Mouse (Mus musculus): ENCODE data around the gene Inpp5k. TPM values are rescaled to one million over a fixed set of nuclear protein-coding genes. Genes with fewer than 3 reads are reported as not detected.

The Inpp5k gene
- polyA plus RNA-seq, 1 experiment, result 15.2 TPM

- TF ChIP-seq CTCF (IDR thresholded peaks at IDR 0.05; ENCODE audit: borderline replicate concordance, insufficient read depth, low read length), result no peak
- no peak for TF ChIP-seq POLR2A (IDR thresholded peaks at IDR 0.05; ENCODE audit: low read depth, low read length)
- H3K4me3 ChIP-seq (ENCODE audit: insufficient read depth, low read length), result peak overlapping the region; percentile 61
- peak overlapping the region; percentile 97 for H3K27ac ChIP-seq (ENCODE audit: insufficient read depth, low read length)
- peaks cover 7% of the 10 kb centered on the region for H3K4me1 ChIP-seq (ENCODE audit: control insufficient read depth, insufficient read depth, low read length)
Measured at GRCm38 (mm10) chr11:75652222-75652941, 21.6 kb downstream of the Inpp5k start.

- H3K27ac ChIP-seq (ENCODE audit: insufficient read depth, low read length), result peak overlapping the region; percentile 97
- no peak for TF ChIP-seq CTCF (IDR thresholded peaks at IDR 0.05; ENCODE audit: borderline replicate concordance, insufficient read depth, low read length)
- TF ChIP-seq POLR2A (IDR thresholded peaks at IDR 0.05; ENCODE audit: low read depth, low read length), result no peak; the same call in 1 of the 2 replicates
- H3K4me3 ChIP-seq (ENCODE audit: insufficient read depth, low read length), result peak overlapping the region; percentile 61
- H3K4me1 ChIP-seq (ENCODE audit: control insufficient read depth, insufficient read depth, low read length), result peaks cover 7% of the 10 kb centered on the region
Measured at GRCm38 (mm10) chr11:75652942-75653684, 22.3 kb downstream of the Inpp5k start.

GRCm38 (mm10) chr11:75653781-75654470, 23.1 kb downstream of the Inpp5k start:
- H3K4me1 ChIP-seq (ENCODE audit: control insufficient read depth, insufficient read depth, low read length), result peaks cover 9% of the 10 kb centered on the region
- TF ChIP-seq POLR2A (IDR thresholded peaks at IDR 0.05; ENCODE audit: low read depth, low read length), result peak; percentile 91
- TF ChIP-seq CTCF (IDR thresholded peaks at IDR 0.05; ENCODE audit: borderline replicate concordance, insufficient read depth, low read length), result no peak

GRCm38 (mm10) chr11:75654471-75655390, 23.9 kb downstream of the Inpp5k start:
- Histone ChIP-seq H3K27ac (ENCODE audit: insufficient read depth, low read length) (peak overlapping the region; percentile 93), H3K4me1 (ENCODE audit: control insufficient read depth, insufficient read depth, low read length) (peaks cover 11% of the 10 kb centered on the region)
- TF ChIP-seq CTCF (IDR thresholded peaks at IDR 0.05; ENCODE audit: borderline replicate concordance, insufficient read depth, low read length), result no peak
- TF ChIP-seq POLR2A (IDR thresholded peaks at IDR 0.05; ENCODE audit: low read depth, low read length), result no peak

More at GRCm38 (mm10) chr11:75653781-75654470, 23.1 kb downstream of the Inpp5k start:
- H3K4me3 ChIP-seq (ENCODE audit: insufficient read depth, low read length), result peak overlapping the region; percentile 61
- H3K27ac ChIP-seq (ENCODE audit: insufficient read depth, low read length), result peak overlapping the region; percentile 97

GRCm38 (mm10) chr11:75655621-75656545, 25.1 kb downstream of the Inpp5k start:
- Histone ChIP-seq H3K4me3 (ENCODE audit: insufficient read depth, low read length) (peak overlapping the region; percentile 69), H3K27ac (ENCODE audit: insufficient read depth, low read length) (peak overlapping the region; percentile 93), H3K4me1 (ENCODE audit: control insufficient read depth, insufficient read depth, low read length) (peaks cover 11% of the 10 kb centered on the region)
- TF ChIP-seq POLR2A (IDR thresholded peaks at IDR 0.05; ENCODE audit: low read depth, low read length) (peak; percentile 56), CTCF (IDR thresholded peaks at IDR 0.05; ENCODE audit: borderline replicate concordance, insufficient read depth, low read length) (no peak)

More at GRCm38 (mm10) chr11:75654471-75655390, 23.9 kb downstream of the Inpp5k start:
- peak overlapping the region; percentile 69 for H3K4me3 ChIP-seq (ENCODE audit: insufficient read depth, low read length)

- H3K27ac ChIP-seq (ENCODE audit: insufficient read depth, low read length), result peak overlapping the region; percentile 64
- TF ChIP-seq POLR2A (IDR thresholded peaks at IDR 0.05; ENCODE audit: low read depth, low read length), result no peak
- TF ChIP-seq CTCF (IDR thresholded peaks at IDR 0.05; ENCODE audit: borderline replicate concordance, insufficient read depth, low read length), result no peak
- H3K4me3 ChIP-seq (ENCODE audit: insufficient read depth, low read length), result peak overlapping the region; percentile 69
- H3K4me1 ChIP-seq (ENCODE audit: control insufficient read depth, insufficient read depth, low read length), result peaks cover 11% of the 10 kb centered on the region
Measured at GRCm38 (mm10) chr11:75656621-75657590, 26.1 kb downstream of the Inpp5k start.

GRCm38 (mm10) chr11:75657841-75658240, 27.1 kb downstream of the Inpp5k start:
- H3K27ac ChIP-seq (ENCODE audit: insufficient read depth, low read length), result no peak overlapping the region
- peaks cover 11% of the 10 kb centered on the region for H3K4me1 ChIP-seq (ENCODE audit: control insufficient read depth, insufficient read depth, low read length)
- TF ChIP-seq POLR2A (IDR thresholded peaks at IDR 0.05; ENCODE audit: low read depth, low read length) (no peak), CTCF (IDR thresholded peaks at IDR 0.05; ENCODE audit: borderline replicate concordance, insufficient read depth, low read length) (no peak)
- no peak overlapping the region; the same call in 1 of the 2 replicates for H3K4me3 ChIP-seq (ENCODE audit: insufficient read depth, low read length)
